Mouse (Mus musculus) heart, postnatal 0 days (tissue): ENCODE data around the gene Clp1.

Source experiments
- CTCF ChIP-seq: IDR thresholded peaks from 2 replicates; pipeline ENCODE4 v1.5.1; 2016; ENCODE audit warnings: antibody characterized with exemption, control low read depth, low read depth
- EP300 ChIP-seq: IDR thresholded peaks from 2 replicates; pipeline ENCODE4 v1.6.1; 2016; ENCODE audit warnings: antibody characterized with exemption, low read depth

DNA sequence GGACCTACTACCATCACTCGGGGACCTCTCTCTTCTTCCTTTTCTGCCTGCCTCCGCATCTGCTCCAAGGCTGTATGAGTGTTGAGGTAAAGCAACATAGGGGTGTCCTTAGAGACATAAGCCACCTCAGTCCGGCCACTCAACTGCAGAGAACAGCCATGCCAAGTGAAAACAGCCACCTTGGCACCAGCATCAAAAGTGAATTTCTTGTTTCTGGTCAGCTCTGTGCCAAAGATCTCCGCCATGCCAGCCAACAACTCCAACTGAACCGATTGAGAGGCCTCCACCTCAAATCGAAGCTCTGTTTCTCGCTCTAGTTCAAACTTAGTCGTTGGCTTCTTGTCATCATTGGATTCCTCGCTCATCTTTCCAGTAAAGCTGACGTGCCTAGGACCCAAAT is 1.4 kb downstream of the Clp1 start:
- TF ChIP-seq CTCF (no peak), EP300 (no peak)
